Mouse (Mus musculus) limb, embryonic 14.5 days (tissue): ENCODE measurements at regions not wholly inside any gene's neighbourhood (a gene's known extent, or its start where the extent isn't known, plus 50 kb on each side); places are given as distances from the start of the nearest gene placed in this dataset.
A peak's percentile ranks its signal among the peaks of the same experiment; 100 is the strongest.

Experiments used
- ATAC-seq: fragments of 200-750 bp; cut with Nextera tagmentation; 2 replicates; pipeline ENCODE4 v1.8.0; 2017; ENCODE audit warnings: low read depth, moderate number of reproducible peaks, moderate TSS enrichment; ENCODE audit not compliant: low FRiP score
- DNase-seq: peaks from one replicate; pipeline ENCODE4 v3.0.0-alpha.2; 2015; ENCODE audit warnings: low spot score
- H3K27ac ChIP-seq: fragments of 300-500 bp; sonication (generic); replicated peaks from 2 replicates; pipeline ENCODE4 v1.5.1; 2014; ENCODE audit warnings: low read depth, mild to moderate bottlenecking, low read length, moderate library complexity, mixed read lengths
- H3K27me3 ChIP-seq: fragments of 300-500 bp; sonication (generic); 2 replicates; pipeline ENCODE4 v1.6.1; 2014; ENCODE audit warnings: low read length, mixed read lengths; ENCODE audit not compliant: control insufficient read depth, insufficient read depth
- H3K36me3 ChIP-seq: fragments of 300-500 bp; sonication (generic); 2 replicates; pipeline ENCODE4 v1.6.1; 2014; ENCODE audit warnings: mild to moderate bottlenecking, low read length, moderate library complexity, mixed read lengths; ENCODE audit not compliant: control insufficient read depth, insufficient read depth
- H3K4me1 ChIP-seq: fragments of 300-500 bp; sonication (generic); 2 replicates; pipeline ENCODE4 v1.6.1; 2014; ENCODE audit warnings: antibody characterized with exemption, low read length, mixed read lengths; ENCODE audit not compliant: control insufficient read depth, insufficient read depth
- H3K4me2 ChIP-seq: fragments of 300-500 bp; sonication (generic); replicated peaks from 2 replicates; pipeline ENCODE4 v1.6.1; 2014; ENCODE audit warnings: low read depth, mild to moderate bottlenecking, low read length, moderate library complexity; ENCODE audit not compliant: severe bottlenecking
- H3K4me3 ChIP-seq: fragments of 300-500 bp; sonication (generic); replicated peaks from 2 replicates; pipeline ENCODE4 v1.5.1; 2014; ENCODE audit warnings: low read length
- H3K9ac ChIP-seq: fragments of 300-500 bp; sonication (generic); 2 replicates; pipeline ENCODE4 v1.6.1; 2014; ENCODE audit warnings: mild to moderate bottlenecking, low read depth, low read length, moderate library complexity; ENCODE audit not compliant: severe bottlenecking
- H3K9me3 ChIP-seq: fragments of 300-500 bp; sonication (generic); 2 replicates; pipeline ENCODE4 v1.6.1; 2016; ENCODE audit warnings: low read length; ENCODE audit not compliant: control insufficient read depth
- POLR2A ChIP-seq: fragments of 200-500 bp; IDR thresholded peaks from 2 replicates; pipeline ENCODE4 v1.8.0; 2012; ENCODE audit warnings: inconsistent platforms, mild to moderate bottlenecking, moderate library complexity, borderline replicate concordance; ENCODE audit not compliant: insufficient read depth, insufficient read length; ENCODE audit errors: extremely low read depth
- WGBS: fragments of 180-500 bp; shearing (Covaris S2); extraction: QIAGEN DNeasy Blood & Tissue Kit; methylation state at CpG from one replicate; pipeline ENCODE4 v1.1.7; 2014; 5-methylcytosine and 5-hydroxymethylcytosine counted together

GRCm38 (mm10) chr14:71276309-71276791 lies 676.7 kb upstream of the Fam160b2 start:
- Histone ChIP-seq H3K27me3 (no peaks in the 10 kb centered on the region), H3K9ac (no peak overlapping the region), H3K4me3 (no peak overlapping the region), H3K4me2 (no peak overlapping the region; the same call in 1 of the 2 replicates), H3K9me3 (no peaks in the 10 kb centered on the region), H3K27ac (no peak overlapping the region), H3K4me1 (0 out of 2 replicates have a peak, but pooled peaks cover 4% of the 10 kb centered on the region), H3K36me3 (no peaks in the 10 kb centered on the region)
- ATAC-seq (no peak), DNase-seq (peak; percentile 31)
- WGBS, result 24% methylated on average over 12 of the region's 12 CpGs
- no peak for TF ChIP-seq POLR2A

- H3K27me3 ChIP-seq, result no peaks in the 10 kb centered on the region
- no peak overlapping the region for H3K4me2 ChIP-seq
- no peak for DNase-seq
- no peak for ATAC-seq
- H3K9ac ChIP-seq, result no peak overlapping the region
- H3K27ac ChIP-seq, result no peak overlapping the region
- 78% methylated on average over 2 of the region's 2 CpGs for WGBS
- no peak for TF ChIP-seq POLR2A
- H3K4me3 ChIP-seq, result no peak overlapping the region
- H3K4me1 ChIP-seq, result 0 out of 2 replicates have a peak, but pooled peaks cover 4% of the 10 kb centered on the region
- no peaks in the 10 kb centered on the region for H3K9me3 ChIP-seq
- H3K36me3 ChIP-seq, result no peaks in the 10 kb centered on the region
Observed at GRCm38 (mm10) chr14:71272470-71272869, 672.8 kb upstream of the Fam160b2 start.

- H3K36me3 ChIP-seq, result no peaks in the 10 kb centered on the region
Observed at GRCm38 (mm10) chr14:71257650-71258049, 658.0 kb upstream of the Fam160b2 start.

GRCm38 (mm10) chr14:71254207-71254606 lies 654.6 kb upstream of the Fam160b2 start:
- TF ChIP-seq POLR2A, result no peak
- no peak for DNase-seq
- H3K4me1 ChIP-seq, result no peaks in the 10 kb centered on the region
- H3K27me3 ChIP-seq, result no peaks in the 10 kb centered on the region
- ATAC-seq, result no peak
- H3K27ac ChIP-seq, result no peak overlapping the region
- WGBS, result 94% methylated on average over 1 of the region's 1 CpGs
- H3K4me3 ChIP-seq, result no peak overlapping the region
- H3K9me3 ChIP-seq, result no peaks in the 10 kb centered on the region
- H3K4me2 ChIP-seq, result no peak overlapping the region
- no peak overlapping the region for H3K9ac ChIP-seq
- no peaks in the 10 kb centered on the region for H3K36me3 ChIP-seq

More at GRCm38 (mm10) chr14:71257650-71258049, 658.0 kb upstream of the Fam160b2 start:
- H3K9me3 ChIP-seq, result no peaks in the 10 kb centered on the region
- H3K27ac ChIP-seq, result no peak overlapping the region
- DNase-seq (no peak), ATAC-seq (no peak)
- WGBS, result 84% methylated on average over 4 of the region's 4 CpGs
- H3K27me3 ChIP-seq, result no peaks in the 10 kb centered on the region
- no peak overlapping the region for H3K9ac ChIP-seq
- no peak overlapping the region for H3K4me2 ChIP-seq
- H3K4me1 ChIP-seq, result no peaks in the 10 kb centered on the region
- H3K4me3 ChIP-seq, result no peak overlapping the region
- no peak for TF ChIP-seq POLR2A

GRCm38 (mm10) chr14:71252136-71252535 lies 652.5 kb upstream of the Fam160b2 start:
- Histone ChIP-seq H3K27ac (no peak overlapping the region), H3K27me3 (no peaks in the 10 kb centered on the region), H3K9me3 (no peaks in the 10 kb centered on the region), H3K4me1 (no peaks in the 10 kb centered on the region), H3K9ac (no peak overlapping the region), H3K36me3 (no peaks in the 10 kb centered on the region), H3K4me2 (no peak overlapping the region), H3K4me3 (no peak overlapping the region)
- no peak for DNase-seq
- WGBS, result 66% methylated on average over 3 of the region's 3 CpGs
- no peak for TF ChIP-seq POLR2A
- no peak for ATAC-seq

- Histone ChIP-seq H3K9me3 (no peaks in the 10 kb centered on the region), H3K4me2 (no peak overlapping the region), H3K27ac (no peak overlapping the region), H3K36me3 (no peaks in the 10 kb centered on the region), H3K4me3 (no peak overlapping the region), H3K4me1 (no peaks in the 10 kb centered on the region), H3K9ac (no peak overlapping the region), H3K27me3 (no peaks in the 10 kb centered on the region)
- ATAC-seq, result no peak
- DNase-seq, result no peak
- WGBS, result 92% methylated on average over 1 of the region's 1 CpGs
- TF ChIP-seq POLR2A, result no peak
Observed at GRCm38 (mm10) chr14:71251116-71251515, 651.5 kb upstream of the Fam160b2 start.
